Mouse (Mus musculus) bone marrow, adult 2 months (tissue): ENCODE data around the gene Tbc1d10b.

Experiments used
- CTCF ChIP-seq: fragments of 200-500 bp; IDR thresholded peaks from 2 replicates; pipeline ENCODE4 v1.5.1; 2011; ENCODE audit warnings: low read length, control low read depth; ENCODE audit not compliant: control insufficient read depth, insufficient read depth
- POLR2A ChIP-seq: fragments of 200-500 bp; IDR thresholded peaks from 2 replicates; pipeline ENCODE4 v1.6.1; 2011; ENCODE audit warnings: low read depth, mild to moderate bottlenecking, control low read depth, low read length, borderline replicate concordance; ENCODE audit not compliant: control insufficient read depth

- no peak for TF ChIP-seq CTCF
- TF ChIP-seq POLR2A = no peak
Measured at GRCm38 (mm10) chr7:127206606-127207005, 1.7 kb downstream of the Tbc1d10b start.
